Mouse (Mus musculus): ENCODE data around the gene Tmc3.

GRCm38 (mm10) chr7:83666087-83666595, 81.4 kb downstream of the Tmc3 start:
- TF ChIP-seq POLR2A (IDR thresholded peaks at IDR 0.05; ENCODE audit: control insufficient read depth in 1 of 2, insufficient read depth in 1 of 2, low read depth in 1 of 2, low read length in 2 of 2, poor library complexity in 1 of 2): no peak
- TF ChIP-seq NELFE (IDR thresholded peaks at IDR 0.05; ENCODE audit: low read depth, low read length): no peak
- no peak for TF ChIP-seq CTCF (IDR thresholded peaks at IDR 0.05 in 2 of 3, conservative IDR thresholded peaks at IDR 0.05 in 1 of 3; ENCODE audit: control insufficient read depth in 1 of 3, insufficient read depth in 1 of 3, low read depth in 2 of 3, low read length in 3 of 3, poor library complexity in 1 of 3, severe bottlenecking in 1 of 3)
- TF ChIP-seq ZNF384 (IDR thresholded peaks at IDR 0.05; ENCODE audit: low read depth, low read length): no peak
- no peak for TF ChIP-seq SMC3 (IDR thresholded peaks at IDR 0.05; ENCODE audit: low read depth, low read length)
- TF ChIP-seq MAX (IDR thresholded peaks at IDR 0.05; ENCODE audit: low read length): no peak
- no peak for TF ChIP-seq E2F4 (IDR thresholded peaks at IDR 0.05; ENCODE audit: borderline replicate concordance, low read depth, low read length)

All from MEL (cell line).